Mouse (Mus musculus) heart, adult 2 months (tissue): ENCODE measurements around the gene Ssbp2. TPM values are rescaled to one million over a fixed set of nuclear protein-coding genes. Genes with fewer than 3 reads are reported as not detected.

Source experiments
- DNase-seq, 2 experiments: peaks; one replicate each; pipeline ENCODE4 v3.0.0; 2021
- H3K27ac ChIP-seq: fragments of 200-600 bp; 2 replicates; pipeline ENCODE4 v1.8.1; 2022
- H3K27me3 ChIP-seq: fragments of 200-500 bp; 2 replicates; pipeline ENCODE4 v1.6.1; 2012; ENCODE audit warnings: mild to moderate bottlenecking, low read length, inconsistent platforms, mixed read lengths; ENCODE audit not compliant: control insufficient read depth, insufficient read depth
- H3K36me3 ChIP-seq: fragments of 200-500 bp; 2 replicates; pipeline ENCODE4 v1.6.1; 2012; ENCODE audit warnings: low read length, inconsistent platforms; ENCODE audit not compliant: control insufficient read depth, insufficient read depth
- H3K4me1 ChIP-seq: fragments of 200-500 bp; 2 replicates; pipeline ENCODE4 v1.6.1; 2011; ENCODE audit warnings: low read length; ENCODE audit not compliant: control insufficient read depth, insufficient read depth
- H3K4me3 ChIP-seq: fragments of 200-600 bp; 2 replicates; pipeline ENCODE4 v1.8.1; 2022
- H3K79me2 ChIP-seq: fragments of 200-500 bp; replicated peaks from 2 replicates; pipeline ENCODE4 v1.6.1; 2012; ENCODE audit warnings: mild to moderate bottlenecking, inconsistent platforms, low read length, moderate library complexity, mixed read lengths; ENCODE audit not compliant: control insufficient read depth, insufficient read depth
- H3K9ac ChIP-seq: fragments of 200-500 bp; 2 replicates; pipeline ENCODE4 v1.6.1; 2012; ENCODE audit warnings: low read depth, mild to moderate bottlenecking, control low read depth, inconsistent platforms, low read length, mixed read lengths
- CTCF ChIP-seq: fragments of 200-600 bp; IDR thresholded peaks from 2 replicates; pipeline ENCODE4 v1.8.1; 2022; ENCODE audit warnings: antibody characterized with exemption, mild to moderate bottlenecking, moderate library complexity
- EP300 ChIP-seq: fragments of 200-500 bp; IDR thresholded peaks from 2 replicates; pipeline ENCODE4 v1.6.1; 2011; ENCODE audit warnings: low read depth, low read length, control low read depth; ENCODE audit not compliant: insufficient read depth
- POLR2A ChIP-seq: fragments of 200-500 bp; IDR thresholded peaks from 2 replicates; pipeline ENCODE4 v1.6.1; 2011; ENCODE audit warnings: mild to moderate bottlenecking, low read depth, low read length, control low read depth; ENCODE audit not compliant: insufficient read depth
- WGBS: fragments of 180-500 bp; shearing (Covaris S2); methylation state at CpG from one replicate; pipeline ENCODE4 v1.1.7; 2018; 5-methylcytosine and 5-hydroxymethylcytosine counted together
- intact Hi-C: fragments of 180-260 bp; cut with DNase I; formaldehyde crosslinking; loops from one replicate; pipeline ENCODE4 v1.15.1; 2025
- polyA plus RNA-seq: library from polyadenylated mRNA; depleted of rRNA; stranded (reverse); fragments of >200 nt; gene quantifications from 2 replicates; pipeline ENCODE4 v1.2.3, GENCODE M21; 2012
- total RNA-seq, 2 experiments: library from RNA; stranded (reverse); gene quantifications; 2 replicates each; pipeline ENCODE4 v1.2.3; 2021

The Ssbp2 gene
- total and polyA plus RNA-seq, 3 experiments: 25.0 to 40.4 (median 39.0) TPM

DNA sequence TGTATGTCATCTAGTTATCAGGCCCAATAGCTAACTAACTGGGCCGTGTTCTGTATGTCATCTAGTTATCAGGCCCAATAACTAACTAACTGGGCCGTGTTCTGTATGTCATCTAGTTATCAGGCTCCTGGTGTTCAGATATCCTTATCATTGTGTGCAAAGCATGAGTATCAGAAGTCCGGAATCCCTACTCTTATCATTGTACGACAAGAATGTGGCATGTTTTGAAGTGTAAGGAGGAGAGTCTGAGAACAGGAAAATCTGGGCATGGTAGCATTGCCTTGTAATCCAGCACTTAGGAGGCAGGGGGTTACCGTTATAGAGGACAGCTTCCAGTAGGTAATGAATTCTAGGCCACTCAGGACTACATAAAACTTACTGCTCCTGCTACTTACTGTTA is 178.8 kb downstream of the Ssbp2 start:
- H3K4me1 ChIP-seq: peaks cover 3% of the 10 kb centered on the region
- H3K9ac ChIP-seq: no peak overlapping the region
- TF ChIP-seq EP300 (no peak), POLR2A (no peak)
- no peak for DNase-seq
- H3K36me3 ChIP-seq: no peaks in the 10 kb centered on the region
- WGBS: 30% methylated on average over 5 of the region's 5 CpGs
- no peak overlapping the region for H3K4me3 ChIP-seq
- H3K27ac ChIP-seq: no peak overlapping the region
- H3K79me2 ChIP-seq: no peaks in the 10 kb centered on the region
- intact Hi-C loops: loop anchor here (5.0 kb wide), 1 partner anchor 272 kb away; no protein-coding TSS in a partner anchor
- no peaks in the 10 kb centered on the region for H3K27me3 ChIP-seq

DNA sequence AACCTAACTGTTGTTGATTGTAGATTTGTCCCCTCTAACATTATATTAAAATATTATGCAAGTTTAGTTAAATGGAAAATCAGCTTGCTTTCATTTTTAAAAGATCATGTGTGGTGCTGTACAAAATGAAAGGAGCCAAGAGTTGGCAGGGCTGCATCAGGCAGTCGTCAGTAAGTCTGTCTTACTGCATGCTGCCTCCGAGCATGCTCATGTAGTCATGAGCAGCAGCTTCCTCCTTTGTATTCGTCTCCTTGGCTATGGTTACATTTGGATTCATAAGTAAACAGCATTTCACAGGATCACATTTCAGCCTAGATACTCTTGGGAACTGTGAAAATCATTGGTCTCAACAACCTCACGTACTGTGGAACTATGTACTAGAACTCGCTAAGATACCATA is 180.1 kb downstream of the Ssbp2 start:
- Histone ChIP-seq H3K9ac (no peak overlapping the region), H3K79me2 (no peaks in the 10 kb centered on the region), H3K27me3 (no peaks in the 10 kb centered on the region), H3K4me1 (no peaks in the 10 kb centered on the region), H3K4me3 (no peak overlapping the region), H3K36me3 (no peaks in the 10 kb centered on the region), H3K27ac (no peak overlapping the region)
- TF ChIP-seq CTCF (no peak), POLR2A (no peak), EP300 (no peak)
- intact Hi-C loops: no loop called here
- DNase-seq: no peak
- 69% methylated on average over 5 of the region's 5 CpGs for WGBS

DNA sequence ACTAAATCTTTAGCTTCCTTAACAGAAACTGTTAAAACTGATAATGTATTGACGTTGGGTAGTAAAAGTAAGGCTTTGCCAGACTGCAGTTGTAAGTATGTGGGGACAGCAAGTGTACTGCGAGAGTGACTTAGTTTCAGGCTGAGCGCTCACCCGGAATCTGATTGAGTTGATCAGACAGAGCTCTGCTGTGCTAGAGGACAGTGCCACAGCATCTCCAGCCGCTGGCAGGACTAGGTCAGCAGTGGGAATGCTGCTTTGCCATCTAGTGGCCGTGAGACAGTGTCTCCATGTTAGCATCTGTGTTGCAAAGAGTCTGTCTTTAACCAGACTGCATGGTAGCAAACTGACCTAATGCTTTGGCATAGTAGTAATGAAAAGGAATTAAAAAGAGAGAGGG is 188.2 kb downstream of the Ssbp2 start:
- no peak overlapping the region for H3K27ac ChIP-seq
- no peaks in the 10 kb centered on the region for H3K4me1 ChIP-seq

DNA sequence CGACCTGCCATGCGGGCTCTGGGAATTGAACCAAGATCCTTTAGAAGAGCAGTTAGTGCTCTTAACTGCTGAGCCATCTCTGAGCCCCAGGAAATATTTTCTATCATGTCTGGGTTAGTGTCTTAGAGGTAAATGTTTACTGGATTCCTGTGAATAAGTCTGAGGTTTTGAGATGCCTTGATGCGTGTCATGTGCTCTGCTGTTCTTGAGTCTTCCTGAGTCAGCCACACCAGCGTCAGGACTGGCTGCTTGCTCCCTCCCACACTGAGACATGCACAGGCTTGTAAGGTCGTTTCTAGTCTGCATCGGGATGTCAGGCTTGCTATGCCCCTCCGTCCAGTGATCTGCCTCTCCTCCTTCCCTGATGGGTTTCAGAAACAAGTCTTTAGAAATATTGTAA is 189.8 kb downstream of the Ssbp2 start:
- no peak for DNase-seq
- Histone ChIP-seq H3K4me1 (no peaks in the 10 kb centered on the region), H3K27me3 (no peaks in the 10 kb centered on the region), H3K9ac (no peak overlapping the region), H3K27ac (no peak overlapping the region), H3K36me3 (no peaks in the 10 kb centered on the region), H3K79me2 (no peaks in the 10 kb centered on the region), H3K4me3 (no peak overlapping the region)
- intact Hi-C loops: no loop called here
- no peak for TF ChIP-seq EP300
- TF ChIP-seq POLR2A: no peak
- TF ChIP-seq CTCF: no peak
- WGBS: 79% methylated on average over 7 of the region's 7 CpGs

More for the DNA sequence above, 188.2 kb downstream of the Ssbp2 start:
- Histone ChIP-seq H3K79me2 (no peaks in the 10 kb centered on the region), H3K27me3 (no peaks in the 10 kb centered on the region), H3K9ac (no peak overlapping the region), H3K4me3 (no peak overlapping the region), H3K36me3 (no peaks in the 10 kb centered on the region)
- 42% methylated on average over 6 of the region's 6 CpGs for whole genome bisulfite sequencing
- DNase-seq: peak in 1 of 2 experiments; percentile 13
- no peak for TF ChIP-seq EP300
- peak; percentile 70 for TF ChIP-seq CTCF
- intact Hi-C loops: no loop called here

DNA sequence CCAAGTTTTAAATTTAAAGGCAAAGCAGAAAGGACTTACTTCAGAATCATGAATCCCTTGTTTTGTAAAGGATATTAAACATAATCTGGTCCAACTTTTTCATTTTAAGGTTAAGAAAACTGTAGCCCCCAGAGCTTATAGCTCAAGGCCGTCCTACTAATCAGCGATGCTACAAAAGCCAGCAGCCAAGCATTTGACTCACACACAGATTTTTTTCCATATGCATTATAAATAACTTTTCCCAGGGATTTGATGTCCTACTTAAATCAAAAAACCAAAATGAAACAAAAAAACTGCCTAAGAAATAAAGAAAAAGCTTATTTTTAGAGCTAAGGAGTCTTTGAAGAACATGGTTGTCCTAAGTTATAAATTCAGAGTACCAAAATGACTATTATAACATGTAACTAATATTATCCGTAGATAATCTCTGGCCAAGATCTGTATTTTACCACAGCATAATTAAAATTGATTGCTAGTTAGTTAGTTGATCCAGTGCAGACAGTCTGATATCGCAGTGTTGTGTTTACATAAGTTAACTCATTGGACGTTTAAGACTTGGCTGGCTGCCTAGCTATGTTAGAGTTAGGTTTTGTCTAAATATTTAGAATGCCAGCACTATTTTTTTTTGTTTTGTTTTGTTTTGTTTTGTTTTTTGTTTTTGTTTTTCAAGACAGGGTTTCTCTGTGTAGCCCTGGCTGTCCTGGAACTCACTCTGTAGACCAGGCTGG is 201.1 kb downstream of the Ssbp2 start:
- 61% methylated on average over 5 of the region's 5 CpGs for WGBS
- intact Hi-C loops: no loop called here
- Histone ChIP-seq H3K36me3 (no peaks in the 10 kb centered on the region), H3K79me2 (no peaks in the 10 kb centered on the region), H3K27ac (no peak overlapping the region), H3K27me3 (no peaks in the 10 kb centered on the region), H3K4me3 (no peak overlapping the region), H3K4me1 (no peaks in the 10 kb centered on the region), H3K9ac (no peak overlapping the region)
- TF ChIP-seq CTCF (no peak), POLR2A (no peak), EP300 (no peak)
- no peak for DNase-seq

DNA sequence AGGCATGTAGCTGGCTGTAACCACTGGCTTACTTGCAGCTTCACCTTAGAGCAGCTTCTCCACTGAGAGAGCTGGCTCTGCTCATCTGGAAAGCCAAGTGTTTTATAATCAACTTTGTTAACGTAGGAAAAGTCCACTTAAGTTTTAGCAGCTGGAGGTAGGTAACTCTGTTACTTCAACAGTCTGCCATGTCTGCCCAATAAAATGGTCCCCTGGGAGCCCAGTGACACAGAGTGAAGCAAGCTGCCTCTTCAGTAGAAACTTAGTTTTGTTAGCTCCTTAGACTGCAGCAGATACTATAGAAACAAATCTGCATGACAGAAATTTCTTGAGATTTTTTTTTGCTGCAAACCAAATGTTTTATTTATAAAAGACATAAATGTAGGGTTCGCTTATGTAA is 202.7 kb downstream of the Ssbp2 start:
- WGBS: 78% methylated on average over 2 of the region's 2 CpGs
- no peaks in the 10 kb centered on the region for H3K4me1 ChIP-seq
- no peak for TF ChIP-seq CTCF
- TF ChIP-seq EP300: no peak
- TF ChIP-seq POLR2A: no peak
- H3K36me3 ChIP-seq: no peaks in the 10 kb centered on the region
- H3K79me2 ChIP-seq: no peaks in the 10 kb centered on the region
- intact Hi-C loops: no loop called here
- no peak overlapping the region for H3K27ac ChIP-seq
- no peak overlapping the region for H3K4me3 ChIP-seq
- H3K27me3 ChIP-seq: no peaks in the 10 kb centered on the region
- DNase-seq: no peak
- no peak overlapping the region for H3K9ac ChIP-seq
